30 mouse cellular contexts compared by ENCODE assay signal in the genomic region with DNA sequence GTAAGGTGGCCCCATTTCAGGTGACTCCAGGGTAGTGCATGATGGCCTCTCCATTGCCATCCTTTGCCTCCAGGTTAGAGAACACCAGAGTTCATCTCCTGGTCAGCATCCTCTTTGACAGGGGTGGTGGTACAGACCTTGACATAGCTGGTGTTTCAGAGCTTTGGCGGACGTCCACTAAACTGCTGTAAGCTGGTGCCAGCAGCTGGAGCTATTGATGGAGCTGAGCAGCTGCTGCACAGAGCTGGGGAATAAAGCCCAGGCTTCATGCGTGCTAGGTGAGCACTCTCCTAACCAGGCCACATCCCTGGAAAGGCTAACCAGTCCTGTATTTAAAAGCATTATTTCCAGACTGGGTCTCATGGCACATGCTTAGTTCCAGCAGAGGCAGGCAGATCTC. TPM values are rescaled to one million over a fixed set of nuclear protein-coding genes. Genes with fewer than 3 reads are reported as not detected.
A peak's percentile ranks its signal among the peaks of the same experiment; 100 is the strongest.
DNase-seq lines count a peak whose midpoint lies in the region; ATAC-seq and TF ChIP-seq lines count a peak whose summit lies in the region.
"Had no signal": no experiment of that assay in that cellular context is flagged by ENCODE, and none has a peak within 500 bp of the region (broad histone marks: within the 10 kb centered on the region; RNA-seq: fewer than 3 reads in every experiment).

No protein-coding gene starts in this region.

- no peak for ATAC-seq in cerebellum, adult (ENCODE audit: insufficient number of reproducible peaks, low FRiP score, low TSS enrichment)
- ATAC-seq in lung, embryonic 14.5 days (ENCODE audit: insufficient read depth), result no peak
- ATAC-seq in midbrain, embryonic 14.5 days (ENCODE audit: low FRiP score, low TSS enrichment), result no peak
- ATAC-seq: forebrain, embryonic 14.5 days; hindbrain, embryonic 16.5 days; intestine, embryonic 15.5 days; lung, postnatal 0 days had no signal

- TF ChIP-seq CTCF in lung, embryonic 14.5 days (IDR thresholded peaks at IDR 0.05; ENCODE audit: low read depth), result no peak

- no peak overlapping the region for H3K9ac ChIP-seq in lung, embryonic 14.5 days
- H3K9ac ChIP-seq in midbrain, embryonic 14.5 days (replicated peaks; ENCODE audit: low read length), result no peak overlapping the region
- H3K9ac ChIP-seq: intestine, embryonic 15.5 days; liver, embryonic 15.5 days; midbrain, embryonic 12.5 days; neural tube, embryonic 12.5 days had no signal

- H3K27me3 ChIP-seq in lung, embryonic 14.5 days (ENCODE audit: insufficient read depth, low read length), result peaks cover 3% of the 10 kb centered on the region; the same call in 1 of the 2 replicates
- no peaks in the 10 kb centered on the region for H3K27me3 ChIP-seq in midbrain, embryonic 14.5 days (ENCODE audit: control insufficient read depth, insufficient read depth, low read length)
- H3K27me3 ChIP-seq: intestine, embryonic 15.5 days; neural tube, embryonic 12.5 days had no signal

- no peaks in the 10 kb centered on the region for H3K9me3 ChIP-seq in lung, embryonic 14.5 days (ENCODE audit: low read depth, low read length)
- no peaks in the 10 kb centered on the region for H3K9me3 ChIP-seq in midbrain, embryonic 14.5 days (ENCODE audit: control insufficient read depth, low read length)
- H3K9me3 ChIP-seq: hindbrain, embryonic 10.5 days; intestine, embryonic 15.5 days; limb, embryonic 10.5 days; liver, embryonic 15.5 days; midbrain, embryonic 12.5 days; neural tube, embryonic 12.5 days had no signal

- peak; percentile 26 for DNase-seq in cerebellum, adult 9-11 months
- peak; percentile 26 for DNase-seq in lung, embryonic 14.5 days
- no peak for DNase-seq in lung, postnatal 25 days (ENCODE audit: low spot score)
- peak; percentile 85 for DNase-seq in MN1 (ENCODE audit: low spot score)
- DNase-seq in adrenal gland, postnatal 36 days, result peak; percentile 25 to 30
- no peak for DNase-seq in midbrain, embryonic 14.5 days
- DNase-seq: cerebellum, adult 8-10 months; gastrocnemius, postnatal 10 days; heart, adult 2 months; kidney, adult 8-10 months; kidney, postnatal 14 days; liver; retina, postnatal 1 day; right cerebral cortex, postnatal 4 days; thymus, adult 18-20 months; thymus, postnatal 36 days had no signal

- 68% methylated on average over 3 of the region's 3 CpGs for WGBS in lung, embryonic 14.5 days
- 85% methylated on average over 3 of the region's 3 CpGs for WGBS in midbrain, embryonic 14.5 days

- no peak overlapping the region for H3K4me3 ChIP-seq in lung, embryonic 14.5 days (ENCODE audit: low read depth, low read length)
- no peak overlapping the region for H3K4me3 ChIP-seq in midbrain, embryonic 14.5 days (replicated peaks; ENCODE audit: low read depth, low read length)
- H3K4me3 ChIP-seq: heart, adult 2 months; hindbrain, embryonic 10.5 days; intestine, embryonic 15.5 days; limb, embryonic 10.5 days; liver, embryonic 15.5 days; midbrain, embryonic 12.5 days; neural tube, embryonic 12.5 days had no signal

- no peak overlapping the region for H3K4me2 ChIP-seq in lung, embryonic 14.5 days
- H3K4me2 ChIP-seq in midbrain, embryonic 14.5 days (ENCODE audit: low read length), result no peak overlapping the region
- H3K4me2 ChIP-seq: intestine, embryonic 15.5 days; liver, embryonic 15.5 days; midbrain, embryonic 12.5 days; neural tube, embryonic 12.5 days had no signal

- no peaks in the 10 kb centered on the region for H3K36me3 ChIP-seq in lung, embryonic 14.5 days (ENCODE audit: insufficient read depth)
- H3K36me3 ChIP-seq in midbrain, embryonic 14.5 days (ENCODE audit: control insufficient read depth, insufficient read depth, low read length), result no peaks in the 10 kb centered on the region
- H3K36me3 ChIP-seq: hindbrain, embryonic 10.5 days; intestine, embryonic 15.5 days; limb, embryonic 10.5 days; liver, embryonic 15.5 days; midbrain, embryonic 12.5 days; neural tube, embryonic 12.5 days had no signal

- no peak overlapping the region for H3K27ac ChIP-seq in lung, embryonic 14.5 days (ENCODE audit: low read depth)
- no peak overlapping the region for H3K27ac ChIP-seq in midbrain, embryonic 14.5 days (replicated peaks; ENCODE audit: low read depth, low read length)
- H3K27ac ChIP-seq: hindbrain, embryonic 10.5 days; intestine, embryonic 15.5 days; limb, embryonic 10.5 days; liver, embryonic 15.5 days; midbrain, embryonic 12.5 days; neural tube, embryonic 12.5 days had no signal

- H3K4me1 ChIP-seq in lung, embryonic 14.5 days (ENCODE audit: insufficient read depth), result peaks cover 6% of the 10 kb centered on the region; the same call in 1 of the 2 replicates
- H3K4me1 ChIP-seq in midbrain, embryonic 14.5 days (ENCODE audit: control insufficient read depth, insufficient read depth, low read length), result peaks cover 5% of the 10 kb centered on the region; the same call in 1 of the 2 replicates

RNA-seq across cellular contexts. Expression of a gene that starts 11.0 kb away (rescaled TPM):
- 19.8 and 23.2 TPM in 2 replicates for polyA plus RNA-seq in lung, embryonic 14.5 days (2014; fragmentation: Nextera tagmentation; extraction: Ambion mirVana)
- total RNA-seq in adrenal gland, postnatal 36 days (2021), result 10 to 100 TPM; 14.5 to 15.7 TPM
- polyA plus RNA-seq in midbrain, embryonic 14.5 days (2014; fragmentation: Nextera tagmentation; extraction: Ambion mirVana), result 0.92 and 5.0 TPM in 2 replicates

RNA-seq across cellular contexts. Expression of a gene that starts 46.0 kb away (rescaled TPM):
- 43.1 and 47.1 TPM in 2 replicates for polyA plus RNA-seq in lung, embryonic 14.5 days (2014; fragmentation: Nextera tagmentation; extraction: Ambion mirVana)
- 10 to 100 TPM; 55.8 to 57.4 TPM for total RNA-seq in adrenal gland, postnatal 36 days (2021)
- polyA plus RNA-seq in midbrain, embryonic 14.5 days (2014; fragmentation: Nextera tagmentation; extraction: Ambion mirVana), result 46.7 and 52.1 TPM in 2 replicates

RNA-seq across cellular contexts. Expression of a gene that starts 46.4 kb away (rescaled TPM):
- polyA plus RNA-seq in lung, embryonic 14.5 days (2014; fragmentation: Nextera tagmentation; extraction: Ambion mirVana), result not detected in 2 replicates
- 1 to 10 TPM; 1.1 to 2.2 TPM for total RNA-seq in adrenal gland, postnatal 36 days (2021)
- polyA plus RNA-seq in midbrain, embryonic 14.5 days (2014; fragmentation: Nextera tagmentation; extraction: Ambion mirVana), result 0.26 TPM in 1 of 2 replicates, not detected in the other
- total RNA-seq: megakaryocyte progenitor cell, adult 5-6 weeks; monocyte, adult 5-6 weeks had no signal
- polyA plus RNA-seq: embryonic facial prominence, embryonic 14.5 days; forebrain, embryonic 14.5 days; heart, embryonic 16.5 days; limb, embryonic 10.5 days; liver, embryonic 15.5 days; lung, postnatal 0 days had no signal

Comparison
In these comparisons a context has a peak if more than half of its experiments do, and no peak if none do; other contexts are left out.
1. DNase-seq: peak in cerebellum, adult 9-11 months (single experiment), lung, embryonic 14.5 days (single experiment), MN1 (single experiment) and adrenal gland, postnatal 36 days (2 of 2); none in lung, postnatal 25 days (single experiment) and midbrain, embryonic 14.5 days (single experiment).